Mouse (Mus musculus) brain, adult 10 weeks (tissue): ENCODE measurements around the gene Mrap. TPM values are rescaled to one million over a fixed set of nuclear protein-coding genes. Genes with fewer than 3 reads are reported as not detected.

Experiments used
- polyA plus RNA-seq: library from polyadenylated mRNA; stranded (reverse); fragments of 350-450 nt; fragmentation: Illumina TruSeq; extraction: RNeasy Lipid Tissue Mini Kit (QIAGEN cat#74804); gene quantifications from one replicate; pipeline ENCODE4 v1.2.3, GENCODE M21; 2015; ENCODE audit warnings: low read depth, low replicate concordance

The Mrap gene
- polyA plus RNA-seq: 1.7 TPM

DNA sequence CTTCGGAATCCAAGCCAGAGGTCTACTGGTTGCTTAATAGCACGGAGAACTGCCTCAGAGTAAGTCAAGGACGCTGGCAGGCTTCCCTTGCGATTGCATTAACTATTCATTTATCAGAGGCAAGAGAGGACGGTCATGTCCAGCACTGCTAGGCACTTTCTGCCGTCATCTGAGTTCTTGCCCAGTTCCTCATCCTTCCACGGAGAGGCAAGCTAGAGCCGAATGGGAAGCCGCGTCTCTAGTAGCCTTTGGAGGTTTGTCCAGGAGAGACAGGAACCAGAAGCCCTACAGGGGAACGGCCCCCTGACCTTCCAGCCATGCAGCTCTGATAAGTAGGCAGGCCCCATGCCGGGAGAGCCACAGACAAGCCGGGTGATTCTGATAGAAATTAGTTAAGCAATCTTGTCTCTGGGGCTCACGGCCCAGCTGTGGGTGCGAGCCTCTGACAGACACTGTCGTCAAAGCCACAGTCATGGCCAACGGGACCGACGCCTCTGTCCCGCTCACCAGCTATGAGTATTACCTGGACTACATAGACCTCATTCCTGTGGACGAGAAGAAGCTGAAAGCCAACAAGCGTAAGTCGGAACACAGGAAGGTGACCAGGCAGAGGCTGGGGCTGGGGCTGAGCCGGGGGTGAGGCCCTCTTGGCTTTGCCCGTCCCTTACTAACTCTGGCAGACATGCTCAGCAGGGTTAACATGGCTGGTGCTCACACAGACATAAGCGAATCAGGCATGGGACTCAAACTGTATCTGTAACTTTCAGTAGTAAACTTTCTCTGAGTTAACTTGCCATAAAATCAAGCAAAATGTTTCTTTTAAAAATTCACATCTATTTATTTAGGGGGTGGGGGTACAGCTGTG lies at the start of gene Mrap:
TSS of gene Mrap (plus strand) at position 116 of the 865 bp plus-strand sequence.

DNA sequence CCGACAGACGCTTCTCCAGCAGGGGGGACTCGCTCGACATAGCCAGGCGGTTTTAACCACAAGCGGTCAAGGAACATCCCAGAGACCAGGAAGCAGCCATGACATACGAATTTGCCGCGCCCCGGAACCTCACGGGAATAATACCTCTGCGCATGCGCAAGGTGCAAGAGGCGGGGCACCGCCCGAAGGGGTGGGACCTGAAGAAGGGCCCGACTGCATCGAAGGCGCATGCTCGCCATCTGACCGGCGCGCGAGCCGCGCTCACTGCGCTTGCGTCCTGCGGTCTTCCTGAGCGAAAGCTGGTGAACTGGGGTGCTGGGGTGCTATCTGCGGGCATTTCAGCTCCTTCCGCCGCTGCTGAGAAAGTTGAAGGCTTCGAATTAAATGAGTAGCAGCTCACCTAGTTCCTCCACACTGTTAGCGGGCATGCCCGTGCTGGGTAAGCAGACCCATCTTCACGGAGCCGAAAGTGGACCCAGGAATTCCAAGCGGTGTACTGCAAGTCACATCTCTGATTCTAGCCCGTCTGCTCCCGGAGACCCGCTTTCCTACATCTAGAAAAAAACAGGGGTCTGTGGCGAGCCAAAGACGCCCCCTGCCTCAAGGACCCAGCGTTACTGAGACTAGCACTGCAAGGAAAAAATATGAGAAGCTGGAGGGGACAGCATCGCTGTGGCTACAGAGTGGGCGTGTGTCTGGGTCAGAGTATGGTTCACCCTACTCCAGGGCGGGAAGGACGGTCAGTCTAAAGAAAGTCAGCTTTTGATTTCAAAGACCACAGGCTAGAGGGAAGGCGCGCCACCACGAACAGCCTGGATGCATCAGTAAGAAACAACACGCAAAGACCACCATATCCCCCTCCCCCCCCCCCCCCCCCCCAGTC lies 10.5 kb upstream of the Mrap start, which contains the start of gene Mis18a:
TSS of gene Mis18a (minus strand) at position 172 of the 883 bp plus-strand sequence.

Other genes starting within 250 kb of the Mrap start
- 8.4 TPM for gene Mis18a, start 10.8 kb upstream of the Mrap start, polyA plus RNA-seq
- 5.2 TPM for gene Urb1, start 72.2 kb downstream of the Mrap start, polyA plus RNA-seq
- gene Eva1c, start 88.5 kb downstream of the Mrap start, polyA plus RNA-seq: 1.5 TPM
- gene Cfap298, start 196.9 kb downstream of the Mrap start, polyA plus RNA-seq: 53.7 TPM